ENCODE assay signal across 24 mouse cellular contexts in the genomic region with DNA sequence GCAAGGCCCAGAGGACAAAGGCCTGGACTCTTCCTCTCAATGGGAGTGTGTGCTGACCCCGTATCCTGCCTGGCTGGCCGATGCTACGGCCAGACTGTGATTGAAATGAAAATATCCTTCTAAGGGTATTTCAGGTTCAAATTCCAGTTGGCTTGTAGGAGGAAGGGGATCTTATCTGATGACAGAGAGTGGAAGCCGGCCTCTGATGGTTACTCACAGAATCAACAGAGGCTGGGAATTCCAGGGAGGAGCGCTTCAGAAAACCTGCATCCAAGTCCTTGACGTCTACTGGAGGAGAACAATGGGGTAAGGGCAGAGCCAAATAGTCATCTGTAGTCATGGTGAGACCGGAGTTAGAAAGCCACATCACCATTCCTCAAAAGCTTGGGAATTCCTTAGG.
DNase-seq lines count a peak whose midpoint lies in the region; ATAC-seq and TF ChIP-seq lines count a peak whose summit lies in the region.
"Had no signal": no experiment of that assay in that cellular context is flagged by ENCODE, and none has a peak within 500 bp of the region (broad histone marks: within the 10 kb centered on the region; RNA-seq: fewer than 3 reads in every experiment).

No protein-coding gene starts in this region.

- no peaks in the 10 kb centered on the region for H3K9me3 ChIP-seq in heart, embryonic 12.5 days (replicated peaks)
- H3K9me3 ChIP-seq in heart, embryonic 11.5 days (replicated peaks; ENCODE audit: control insufficient read depth, low read length), result no peaks in the 10 kb centered on the region
- H3K9me3 ChIP-seq in E14TG2a.4 (ENCODE audit: low read length), result no peaks in the 10 kb centered on the region
- H3K9me3 ChIP-seq: embryonic facial prominence, embryonic 12.5 days; forebrain, embryonic 13.5 days; hindbrain, embryonic 15.5 days; limb, embryonic 10.5 days had no signal

- no peak overlapping the region for H3K9ac ChIP-seq in heart, embryonic 12.5 days
- no peak overlapping the region for H3K9ac ChIP-seq in heart, embryonic 11.5 days (ENCODE audit: low read depth, low read length)
- H3K9ac ChIP-seq: embryonic facial prominence, embryonic 12.5 days; forebrain, embryonic 13.5 days; hindbrain, embryonic 15.5 days had no signal

- no peaks in the 10 kb centered on the region for H3K27me3 ChIP-seq in heart, embryonic 12.5 days (replicated peaks)
- no peaks in the 10 kb centered on the region for H3K27me3 ChIP-seq in heart, embryonic 11.5 days (ENCODE audit: control insufficient read depth, insufficient read depth, low read length)
- peaks cover 11% of the 10 kb centered on the region; the same call in 1 of the 2 replicates for H3K27me3 ChIP-seq in E14TG2a.4 (ENCODE audit: insufficient read depth, low read length)
- H3K27me3 ChIP-seq: embryonic facial prominence, embryonic 12.5 days; forebrain, embryonic 13.5 days; hindbrain, embryonic 15.5 days; Patski had no signal

- no peak overlapping the region for H3K4me3 ChIP-seq in heart, embryonic 12.5 days
- no peak overlapping the region for H3K4me3 ChIP-seq in heart, embryonic 11.5 days (ENCODE audit: low read depth, low read length)
- 0 out of 2 replicates have a peak overlapping the region, but pooled peaks have one; percentile 1 for H3K4me3 ChIP-seq in E14TG2a.4 (replicated peaks; ENCODE audit: low read length)
- no peak overlapping the region for H3K4me3 ChIP-seq in layer of hippocampus, adult 2 months
- H3K4me3 ChIP-seq: embryonic facial prominence, embryonic 12.5 days; erythroblast, embryonic 14.5 days; forebrain, embryonic 13.5 days; hindbrain, embryonic 15.5 days; left cerebral cortex, adult 2 months; limb, embryonic 10.5 days had no signal

- TF ChIP-seq CTCF in E14TG2a.4 (conservative IDR thresholded peaks at IDR 0.05; ENCODE audit: low read length), result no peak
- no peak for TF ChIP-seq CTCF in layer of hippocampus, adult 2 months (conservative IDR thresholded peaks at IDR 0.05)

- H3K36me3 ChIP-seq in heart, embryonic 12.5 days, result no peaks in the 10 kb centered on the region
- no peaks in the 10 kb centered on the region for H3K36me3 ChIP-seq in heart, embryonic 11.5 days (ENCODE audit: control insufficient read depth, insufficient read depth, low read length)
- H3K36me3 ChIP-seq in E14TG2a.4 (ENCODE audit: insufficient read depth, low read length), result no peaks in the 10 kb centered on the region
- H3K36me3 ChIP-seq: embryonic facial prominence, embryonic 12.5 days; hindbrain, embryonic 15.5 days; limb, embryonic 10.5 days had no signal

- no peak overlapping the region for H3K27ac ChIP-seq in heart, embryonic 12.5 days (ENCODE audit: poor library complexity, severe bottlenecking)
- H3K27ac ChIP-seq in heart, embryonic 11.5 days (ENCODE audit: low read depth, low read length), result no peak overlapping the region
- H3K27ac ChIP-seq in layer of hippocampus, adult 2 months, result no peak overlapping the region
- H3K27ac ChIP-seq: embryonic facial prominence, embryonic 12.5 days; forebrain, embryonic 13.5 days; hindbrain, embryonic 15.5 days; left cerebral cortex, adult 2 months; limb, embryonic 10.5 days had no signal

- peak; percentile 54 for DNase-seq in ES-CJ7 (ENCODE audit: low read depth, low spot score)
- DNase-seq in kidney, postnatal 25 days, result peak; percentile 29 to 65
- no peak for DNase-seq in layer of hippocampus, adult 2 months (ENCODE audit: low spot score in 2 of 2)
- DNase-seq: cerebellum, adult 11 months; cerebellum, postnatal 10 days; gastrocnemius, postnatal 10 days; heart, postnatal 14 days; layer of hippocampus, adult 9-11 months; lung, adult 18-20 months; right cerebral cortex, postnatal 25 days; thymus, adult 18-20 months had no signal

- no peak overlapping the region for H3K4me2 ChIP-seq in heart, embryonic 12.5 days
- no peak overlapping the region for H3K4me2 ChIP-seq in heart, embryonic 11.5 days
- H3K4me2 ChIP-seq: embryonic facial prominence, embryonic 12.5 days; forebrain, embryonic 13.5 days; hindbrain, embryonic 15.5 days had no signal

- H3K4me1 ChIP-seq in heart, embryonic 12.5 days (replicated peaks), result peaks cover 7% of the 10 kb centered on the region; the same call in 1 of the 2 replicates
- H3K4me1 ChIP-seq in heart, embryonic 11.5 days (ENCODE audit: control insufficient read depth, insufficient read depth, low read length), result no peaks in the 10 kb centered on the region
- peaks cover 49% of the 10 kb centered on the region for H3K4me1 ChIP-seq in E14TG2a.4 (replicated peaks; ENCODE audit: low read depth, low read length)
- H3K4me1 ChIP-seq: embryonic facial prominence, embryonic 12.5 days; forebrain, embryonic 13.5 days; hindbrain, embryonic 15.5 days had no signal

- ATAC-seq in heart, embryonic 12.5 days (ENCODE audit: insufficient number of reproducible peaks, low FRiP score), result peak; percentile 51; the same call in 1 of the 2 replicates
- no peak for ATAC-seq in heart, embryonic 11.5 days (replicated peaks; ENCODE audit: insufficient number of reproducible peaks, low FRiP score, low TSS enrichment)
- ATAC-seq in cerebellum, adult (ENCODE audit: insufficient number of reproducible peaks, low FRiP score, low TSS enrichment), result no peak
- ATAC-seq: forebrain, embryonic 13.5 days; intestine, embryonic 16.5 days; midbrain, embryonic 16.5 days; Patski had no signal

- 54% methylated on average over 7 of the region's 7 CpGs for WGBS in heart, embryonic 12.5 days
- WGBS in heart, embryonic 11.5 days (ENCODE audit: insufficient replicate concordance), result 61% methylated on average over 7 of the region's 7 CpGs

Comparison
In these comparisons a context has a peak if more than half of its experiments do, and no peak if none do; other contexts are left out.
1. DNase-seq: peak in ES-CJ7 (single experiment) and kidney, postnatal 25 days (2 of 2); none in layer of hippocampus, adult 2 months (0 of 2).